Mouse (Mus musculus): Measurements from ENCODE around the gene Ncaph. TPM values are rescaled to one million over a fixed set of nuclear protein-coding genes. Genes with fewer than 3 reads are reported as not detected.
"Not testable (repeated sequence)": the region's sequence is repeated elsewhere in the genome, so short reads cannot be mapped to it uniquely, and the experiment has no call there.

Ncaph gene
- polyA plus RNA-seq (2015; fragmentation: Nextera tagmentation; extraction: Ambion mirVana) = 21.5 and 23.4 TPM in 2 replicates

DNA sequence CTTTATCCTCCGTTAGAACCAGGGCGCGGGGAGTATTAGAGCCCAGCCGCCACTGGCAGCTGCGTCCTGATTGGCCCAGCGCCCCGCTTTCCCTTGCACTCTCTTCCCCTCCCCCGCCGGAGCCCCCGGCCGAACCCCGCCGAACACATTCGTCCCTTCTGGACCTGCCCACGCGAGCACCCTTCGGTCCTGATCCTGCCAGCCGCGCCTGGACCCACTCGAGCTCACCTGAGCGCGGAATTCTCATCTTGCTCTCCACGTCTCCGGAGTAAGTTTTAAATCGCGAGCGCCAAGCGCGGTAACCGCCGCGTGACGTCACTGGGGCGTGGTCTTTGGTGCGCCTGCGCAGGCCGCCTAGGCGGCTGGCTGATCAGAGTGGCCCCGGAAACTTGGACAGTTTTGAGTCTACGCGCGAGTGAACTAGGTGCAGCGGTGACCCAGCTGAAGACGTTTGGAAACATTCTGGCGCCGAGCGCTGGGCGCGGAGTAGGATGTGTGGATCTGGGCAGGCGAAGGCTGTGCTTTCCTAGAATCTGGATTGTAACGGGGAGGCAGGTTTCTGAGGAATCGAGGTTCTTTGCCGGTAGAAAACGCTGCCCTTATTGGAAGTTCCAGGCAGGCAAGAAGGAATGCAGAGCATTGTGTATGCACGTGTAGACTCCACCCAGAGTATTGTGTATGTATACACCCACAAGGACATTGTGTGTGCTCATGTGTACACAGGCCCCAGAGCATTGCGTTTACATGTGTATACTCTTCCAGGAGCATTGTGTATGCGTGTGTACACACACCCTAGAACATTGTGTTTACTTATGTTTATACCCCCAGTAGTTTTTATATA is at the start of gene Ncaph:
Gene Ncaph (minus strand): TSS at position 334 of the 841 bp plus-strand sequence.
- Histone ChIP-seq H3K27me3 (ENCODE audit: insufficient read depth, low read length) (no peaks in the 10 kb centered on the region), H3K4me1 (ENCODE audit: insufficient read depth) (peaks cover 30% of the 10 kb centered on the region), H3K27ac (ENCODE audit: low read depth) (peak within 1 kb of the TSS; percentile 91), H3K36me3 (replicated peaks; ENCODE audit: insufficient read depth, low read length) (no peaks in the 10 kb centered on the region), H3K4me3 (ENCODE audit: low read depth, low read length) (peak within 1 kb of the TSS; percentile 96), H3K9me3 (ENCODE audit: low read length) (no peaks in the 10 kb centered on the region), H3K9ac (replicated peaks) (peak within 1 kb of the TSS; percentile 84), H3K4me2 (ENCODE audit: low read depth, low read length) (peak within 1 kb of the TSS; percentile 91)
- WGBS (ENCODE audit: insufficient replicate concordance) = under 1% methylated on average over 57 of the region's 57 CpGs
- peak; percentile 95 for ATAC-seq
- TF ChIP-seq EP300 (IDR thresholded peaks at IDR 0.05; ENCODE audit: low read depth) = no peak
- TF ChIP-seq CTCF (IDR thresholded peaks at IDR 0.05; ENCODE audit: low read depth) = no peak
- peak; percentile 98 for DNase-seq

DNA sequence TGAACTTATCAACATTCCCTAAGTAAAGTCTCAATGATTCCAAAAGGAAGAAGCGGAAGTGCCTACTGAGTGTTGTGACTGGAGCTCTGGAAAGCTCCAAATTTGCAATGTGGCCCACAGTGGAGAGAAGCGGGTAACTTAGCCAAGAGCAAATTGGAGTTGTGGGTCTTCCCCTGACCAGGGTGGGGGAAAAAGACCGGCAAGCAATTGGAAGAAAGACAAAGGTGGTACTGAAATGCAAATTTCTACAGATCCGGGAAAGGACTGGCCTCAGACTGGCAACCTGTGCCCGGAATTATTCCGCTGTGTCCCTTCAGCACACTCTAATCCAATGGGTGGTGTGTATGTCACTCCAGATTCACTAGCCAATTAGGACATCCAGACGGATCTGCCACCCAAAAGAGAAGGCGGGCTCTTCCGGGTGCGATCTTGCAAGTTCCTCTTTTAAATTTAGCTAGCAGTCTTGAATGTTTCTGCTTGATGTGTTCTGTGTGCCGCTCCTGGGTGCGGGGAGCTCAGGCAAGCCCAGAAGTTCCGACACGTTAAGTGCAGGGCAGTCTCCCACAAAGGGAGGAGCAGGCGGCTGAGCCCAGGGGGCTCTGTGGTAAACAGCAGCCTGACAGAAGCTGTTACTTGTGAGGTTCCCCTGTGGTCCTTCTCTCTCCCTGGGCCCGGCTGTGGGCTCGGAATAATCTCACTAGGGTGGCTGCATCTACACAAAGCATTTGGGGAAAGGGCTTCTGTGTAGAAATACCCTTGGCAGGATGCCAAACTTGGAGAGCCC is 49.0 kb upstream of the Ncaph start:
- peak overlapping the region; percentile 87 for H3K9ac ChIP-seq (replicated peaks)
- H3K4me2 ChIP-seq (ENCODE audit: low read depth, low read length) = peak overlapping the region; percentile 81
- peak overlapping the region; percentile 58 for H3K4me3 ChIP-seq (ENCODE audit: low read depth, low read length)
- 3% methylated on average over 17 of the region's 17 CpGs for WGBS (ENCODE audit: insufficient replicate concordance)
- peak overlapping the region; percentile 85 for H3K27ac ChIP-seq (ENCODE audit: low read depth)
- no peak for TF ChIP-seq CTCF (IDR thresholded peaks at IDR 0.05; ENCODE audit: low read depth)
- peak; percentile 100 for ATAC-seq
- no peaks in the 10 kb centered on the region for H3K9me3 ChIP-seq (ENCODE audit: low read length)
- H3K4me1 ChIP-seq (ENCODE audit: insufficient read depth) = peaks cover 8% of the 10 kb centered on the region; the same call in 1 of the 2 replicates
- H3K36me3 ChIP-seq (replicated peaks; ENCODE audit: insufficient read depth, low read length) = no peaks in the 10 kb centered on the region
- H3K27me3 ChIP-seq (ENCODE audit: insufficient read depth, low read length) = no peaks in the 10 kb centered on the region
- peak; percentile 79 for DNase-seq

DNA sequence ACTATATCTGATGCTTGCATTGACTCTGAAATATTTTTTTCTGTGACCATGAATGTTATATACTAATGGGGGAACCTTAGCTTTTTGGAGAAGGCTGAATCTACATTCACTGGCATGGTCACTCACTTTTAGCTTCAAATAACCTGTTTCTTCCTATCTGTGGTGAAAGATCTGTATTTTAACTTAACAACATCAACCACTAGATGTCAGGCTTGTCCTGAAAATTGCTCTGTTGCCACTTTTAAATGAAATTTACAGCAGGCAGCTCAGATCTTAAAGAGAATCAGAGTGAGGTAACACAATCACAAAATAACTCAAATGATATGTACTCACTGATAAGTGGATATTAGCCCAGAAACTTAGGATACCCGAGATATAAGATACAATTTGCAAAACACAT is 32.5 kb upstream of the Ncaph start:
- TF ChIP-seq CTCF (IDR thresholded peaks at IDR 0.05; ENCODE audit: low read depth) = peak; percentile 62
- H3K36me3 ChIP-seq (replicated peaks; ENCODE audit: insufficient read depth, low read length); DNase-seq; H3K4me2 ChIP-seq (ENCODE audit: low read depth, low read length); ATAC-seq; H3K27me3 ChIP-seq (ENCODE audit: insufficient read depth, low read length); H3K27ac ChIP-seq (ENCODE audit: low read depth); H3K4me1 ChIP-seq (ENCODE audit: insufficient read depth); H3K9me3 ChIP-seq (ENCODE audit: low read length); H3K9ac ChIP-seq (replicated peaks); H3K4me3 ChIP-seq (ENCODE audit: low read depth, low read length): not testable (repeated sequence)
- 7% methylated on average over 1 of the region's 1 CpGs for WGBS (ENCODE audit: insufficient replicate concordance)

DNA sequence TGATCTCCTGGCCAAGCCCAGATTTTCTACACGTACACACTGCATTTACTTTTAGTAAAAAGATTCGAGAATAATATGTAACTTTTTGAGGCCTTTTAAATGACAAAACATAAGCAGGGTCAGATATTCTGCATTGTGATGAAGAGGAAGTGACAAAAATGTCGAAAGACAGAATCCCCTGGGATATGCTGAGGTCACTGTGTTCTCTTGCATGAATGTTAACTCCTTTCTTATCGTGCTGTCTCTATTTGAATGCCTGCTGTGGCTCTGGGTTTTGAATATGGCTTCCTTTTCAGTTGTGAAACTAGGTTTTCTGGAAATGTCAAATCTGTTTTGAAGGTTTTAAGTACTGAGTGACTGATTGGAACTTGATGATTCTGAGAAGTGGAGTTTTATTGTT is 31.9 kb upstream of the Ncaph start:
- no peak overlapping the region for H3K4me3 ChIP-seq (ENCODE audit: low read depth, low read length)
- 42% methylated on average over 4 of the region's 4 CpGs for WGBS (ENCODE audit: insufficient replicate concordance)

DNA sequence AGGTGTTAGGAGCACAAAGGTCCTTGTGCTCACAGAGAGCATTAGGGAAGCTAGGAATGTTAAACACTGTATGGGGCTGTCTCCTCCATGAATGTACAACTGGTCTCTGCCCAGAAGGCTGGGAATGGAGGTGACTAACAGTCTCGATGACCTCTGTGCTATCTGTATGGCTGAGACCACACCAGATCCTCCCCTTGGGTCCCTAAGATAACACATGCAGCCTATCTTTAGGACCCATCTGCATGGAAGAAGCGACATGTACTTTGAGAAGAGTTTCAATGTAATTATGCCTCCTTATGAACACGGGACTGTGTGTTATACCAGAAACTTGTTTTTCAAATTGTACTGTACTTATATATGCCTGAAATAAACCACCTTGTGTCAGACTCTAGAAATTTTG is 11.9 kb upstream of the Ncaph start:
- Histone ChIP-seq H3K4me3 (ENCODE audit: low read depth, low read length) (no peak overlapping the region), H3K4me1 (ENCODE audit: insufficient read depth) (peaks cover 34% of the 10 kb centered on the region), H3K27me3 (ENCODE audit: insufficient read depth, low read length) (no peaks in the 10 kb centered on the region), H3K4me2 (ENCODE audit: low read depth, low read length) (no peak overlapping the region), H3K9ac (replicated peaks) (no peak overlapping the region), H3K36me3 (replicated peaks; ENCODE audit: insufficient read depth, low read length) (peaks cover 9% of the 10 kb centered on the region), H3K27ac (ENCODE audit: low read depth) (no peak overlapping the region), H3K9me3 (ENCODE audit: low read length) (no peaks in the 10 kb centered on the region)
- ATAC-seq (no peak), DNase-seq (no peak)
- TF ChIP-seq EP300 (IDR thresholded peaks at IDR 0.05; ENCODE audit: low read depth) (peak; percentile 35; the same call in 1 of the 2 replicates), CTCF (IDR thresholded peaks at IDR 0.05; ENCODE audit: low read depth) (no peak)
- 50% methylated on average over 3 of the region's 3 CpGs for WGBS (ENCODE audit: insufficient replicate concordance)

More for the DNA sequence above, 31.9 kb upstream of the Ncaph start:
- H3K4me1 ChIP-seq (ENCODE audit: insufficient read depth) = no peaks in the 10 kb centered on the region
- H3K9me3 ChIP-seq (ENCODE audit: low read length) = no peaks in the 10 kb centered on the region
- H3K9ac ChIP-seq (replicated peaks) = no peak overlapping the region
- TF ChIP-seq EP300 (IDR thresholded peaks at IDR 0.05; ENCODE audit: low read depth) (no peak), CTCF (IDR thresholded peaks at IDR 0.05; ENCODE audit: low read depth) (no peak)
- H3K36me3 ChIP-seq (replicated peaks; ENCODE audit: insufficient read depth, low read length) = no peaks in the 10 kb centered on the region
- no peak overlapping the region for H3K27ac ChIP-seq (ENCODE audit: low read depth)
- H3K27me3 ChIP-seq (ENCODE audit: insufficient read depth, low read length) = no peaks in the 10 kb centered on the region
- H3K4me2 ChIP-seq (ENCODE audit: low read depth, low read length) = no peak overlapping the region
- no peak for DNase-seq
- no peak for ATAC-seq

Data from liver, postnatal 0 days (tissue).